Mouse (Mus musculus): ENCODE measurements at regions not wholly inside any gene's neighbourhood (a gene's known extent, or its start where the extent isn't known, plus 50 kb on each side); places are given as distances from the start of the nearest gene placed in this dataset.

- TF ChIP-seq CTCF (IDR thresholded peaks at IDR 0.05; ENCODE audit: low read depth) = no peak
- no peak for TF ChIP-seq EP300 (IDR thresholded peaks at IDR 0.05; ENCODE audit: low read depth)
Measured at GRCm38 (mm10) chr15:59190511-59190910, 301.4 kb downstream of the Gm49356 start.
